13 mouse cellular contexts compared by ENCODE assay signal in genomic region chr13:31809701-31810100, GRCm38 (mm10). TPM values are rescaled to one million over a fixed set of nuclear protein-coding genes. Genes with fewer than 3 reads are reported as not detected.
A peak's percentile ranks its signal among the peaks of the same experiment; 100 is the strongest.
DNase-seq lines count a peak whose midpoint lies in the region; ATAC-seq lines count a peak whose summit lies in the region.
"Had no signal": no experiment of that assay in that cellular context is flagged by ENCODE, and none has a peak within 500 bp of the region (broad histone marks: within the 10 kb centered on the region; RNA-seq: fewer than 3 reads in every experiment).

No protein-coding gene starts in this region.

- DNase-seq in heart, embryonic 10.5 days (ENCODE audit: low spot score): no peak
- DNase-seq in heart, postnatal 10 days: no peak
- DNase-seq in midbrain, embryonic 11.5 days (ENCODE audit: low spot score, missing footprints): peak; percentile 94
- DNase-seq in left cerebral cortex, adult 18-20 months (ENCODE audit: low spot score in 2 of 2): no peak
- DNase-seq in urinary bladder, postnatal 4 days (ENCODE audit: low spot score in 2 of 2): no peak
- DNase-seq: cerebellum, adult 11 months; liver, embryonic 13.5 days; right cerebral cortex, postnatal 25 days had no signal

- peak overlapping the region; percentile 6; the same call in 1 of the 2 replicates for H3K27ac ChIP-seq in heart, embryonic 10.5 days
- H3K27ac ChIP-seq in midbrain, embryonic 11.5 days (ENCODE audit: low read depth, low read length): no peak overlapping the region
- no peak overlapping the region for H3K27ac ChIP-seq in midbrain, embryonic 15.5 days
- no peak overlapping the region for H3K27ac ChIP-seq in hindbrain, embryonic 13.5 days
- H3K27ac ChIP-seq in neural tube, embryonic 13.5 days (replicated peaks): no peak overlapping the region
- H3K27ac ChIP-seq: liver, embryonic 13.5 days had no signal

- 9% methylated on average over 6 of the region's 6 CpGs for WGBS in heart, embryonic 10.5 days
- WGBS in midbrain, embryonic 11.5 days: 6% methylated on average over 6 of the region's 6 CpGs
- WGBS in midbrain, embryonic 15.5 days: 11% methylated on average over 6 of the region's 6 CpGs
- 7% methylated on average over 6 of the region's 6 CpGs for WGBS in hindbrain, embryonic 13.5 days
- WGBS in neural tube, embryonic 13.5 days: 6% methylated on average over 6 of the region's 6 CpGs

- H3K9ac ChIP-seq in midbrain, embryonic 11.5 days (ENCODE audit: low read length): no peak overlapping the region
- H3K9ac ChIP-seq in midbrain, embryonic 15.5 days: no peak overlapping the region
- H3K9ac ChIP-seq in hindbrain, embryonic 13.5 days: no peak overlapping the region
- no peak overlapping the region for H3K9ac ChIP-seq in neural tube, embryonic 13.5 days
- H3K9ac ChIP-seq: liver, embryonic 13.5 days had no signal

- intact Hi-C loops in heart, postnatal 10 days (cut with DNase I): loop anchor here (5.0 kb wide), 4 partner anchors 198 to 793 kb away; no protein-coding TSS in a partner anchor

- H3K4me1 ChIP-seq in heart, embryonic 10.5 days: peaks cover 51% of the 10 kb centered on the region
- H3K4me1 ChIP-seq in midbrain, embryonic 11.5 days (ENCODE audit: control insufficient read depth, insufficient read depth, low read length): peaks cover 9% of the 10 kb centered on the region
- H3K4me1 ChIP-seq in midbrain, embryonic 15.5 days: peaks cover 37% of the 10 kb centered on the region
- peaks cover 38% of the 10 kb centered on the region for H3K4me1 ChIP-seq in hindbrain, embryonic 13.5 days (replicated peaks)
- H3K4me1 ChIP-seq in neural tube, embryonic 13.5 days (replicated peaks): peaks cover 36% of the 10 kb centered on the region

- ATAC-seq in midbrain, embryonic 11.5 days (ENCODE audit: low FRiP score): no peak
- ATAC-seq in midbrain, embryonic 15.5 days (replicated peaks): no peak
- no peak for ATAC-seq in hindbrain, embryonic 13.5 days (ENCODE audit: low FRiP score)
- ATAC-seq in neural tube, embryonic 13.5 days (ENCODE audit: low read depth): no peak
- ATAC-seq: intestine, postnatal 0 days had no signal

- peaks cover 10% of the 10 kb centered on the region for H3K36me3 ChIP-seq in heart, embryonic 10.5 days
- H3K36me3 ChIP-seq in midbrain, embryonic 11.5 days (ENCODE audit: control insufficient read depth, insufficient read depth, low read length): no peaks in the 10 kb centered on the region
- H3K36me3 ChIP-seq in midbrain, embryonic 15.5 days (replicated peaks): no peaks in the 10 kb centered on the region
- no peaks in the 10 kb centered on the region for H3K36me3 ChIP-seq in hindbrain, embryonic 13.5 days
- no peaks in the 10 kb centered on the region for H3K36me3 ChIP-seq in neural tube, embryonic 13.5 days
- H3K36me3 ChIP-seq: liver, embryonic 13.5 days had no signal

- peaks cover 80% of the 10 kb centered on the region for H3K27me3 ChIP-seq in heart, embryonic 10.5 days (ENCODE audit: insufficient read depth, poor library complexity, severe bottlenecking)
- H3K27me3 ChIP-seq in midbrain, embryonic 11.5 days (ENCODE audit: control insufficient read depth, insufficient read depth, low read length): peaks cover 92% of the 10 kb centered on the region
- H3K27me3 ChIP-seq in midbrain, embryonic 15.5 days (replicated peaks): peaks cover 88% of the 10 kb centered on the region
- peaks cover 95% of the 10 kb centered on the region for H3K27me3 ChIP-seq in hindbrain, embryonic 13.5 days
- H3K27me3 ChIP-seq in neural tube, embryonic 13.5 days: peaks cover 95% of the 10 kb centered on the region

- peak overlapping the region; percentile 82 for H3K4me3 ChIP-seq in heart, embryonic 10.5 days
- H3K4me3 ChIP-seq in midbrain, embryonic 11.5 days (ENCODE audit: low read depth, low read length): no peak overlapping the region
- no peak overlapping the region for H3K4me3 ChIP-seq in midbrain, embryonic 15.5 days
- peak overlapping the region; percentile 19; the same call in 1 of the 2 replicates for H3K4me3 ChIP-seq in hindbrain, embryonic 13.5 days
- H3K4me3 ChIP-seq in neural tube, embryonic 13.5 days: peak overlapping the region; percentile 26

- H3K4me2 ChIP-seq in midbrain, embryonic 11.5 days: no peak overlapping the region
- no peak overlapping the region for H3K4me2 ChIP-seq in midbrain, embryonic 15.5 days
- H3K4me2 ChIP-seq in hindbrain, embryonic 13.5 days: no peak overlapping the region
- no peak overlapping the region for H3K4me2 ChIP-seq in neural tube, embryonic 13.5 days

- H3K9me3 ChIP-seq in heart, embryonic 10.5 days: no peaks in the 10 kb centered on the region
- H3K9me3 ChIP-seq in midbrain, embryonic 11.5 days (ENCODE audit: control insufficient read depth, low read length): no peaks in the 10 kb centered on the region
- no peaks in the 10 kb centered on the region for H3K9me3 ChIP-seq in midbrain, embryonic 15.5 days
- no peaks in the 10 kb centered on the region for H3K9me3 ChIP-seq in hindbrain, embryonic 13.5 days
- no peaks in the 10 kb centered on the region for H3K9me3 ChIP-seq in neural tube, embryonic 13.5 days
- H3K9me3 ChIP-seq: liver, embryonic 13.5 days had no signal

RNA-seq across cellular contexts. Expression of gene Foxc1, which starts 3.3 kb away (rescaled TPM):
- polyA plus RNA-seq in heart, embryonic 10.5 days (2016; fragmentation: Nextera tagmentation; extraction: Ambion mirVana): 1.4 and 2.0 TPM in 2 replicates
- total RNA-seq in heart, postnatal 10 days (2021): 1 to 10 TPM; 7.0 to 7.8 TPM
- 6.5 and 7.0 TPM in 2 replicates for polyA plus RNA-seq in midbrain, embryonic 11.5 days (2014; fragmentation: Nextera tagmentation; extraction: Ambion mirVana)
- 1.6 and 1.7 TPM in 2 replicates for polyA plus RNA-seq in midbrain, embryonic 15.5 days (2015; fragmentation: Nextera tagmentation; extraction: Ambion mirVana)
- 1.3 and 1.7 TPM in 2 replicates for polyA plus RNA-seq in hindbrain, embryonic 13.5 days (2015; fragmentation: Nextera tagmentation; extraction: Ambion mirVana)
- polyA plus RNA-seq in neural tube, embryonic 13.5 days (2015; fragmentation: Nextera tagmentation; extraction: Ambion mirVana): 2.4 and 2.6 TPM in 2 replicates
- total RNA-seq in left cerebral cortex, adult 18-20 months (2021): 1 to 10 TPM; 5.7 to 6.6 TPM
- total RNA-seq: megakaryocyte-erythroid progenitor cell, adult 5-6 weeks had no signal

Comparison
In these comparisons a context has a peak if more than half of its experiments do, and no peak if none do; other contexts are left out.
1. H3K4me3 ChIP-seq: peak in heart, embryonic 10.5 days (single experiment), hindbrain, embryonic 13.5 days (single experiment) and neural tube, embryonic 13.5 days (single experiment); none in midbrain, embryonic 11.5 days (single experiment) and midbrain, embryonic 15.5 days (single experiment).